Mouse (Mus musculus) neural tube, embryonic 11.5 days (tissue): ENCODE measurements around the gene Map2k3. TPM values are rescaled to one million over a fixed set of nuclear protein-coding genes. Genes with fewer than 3 reads are reported as not detected.

ENCODE experiments used
- ATAC-seq: fragments of 200-750 bp; cut with Nextera tagmentation; 2 replicates; pipeline ENCODE4 v1.8.0; 2017; ENCODE audit warnings: moderate number of reproducible peaks, mild to moderate bottlenecking, moderate TSS enrichment, moderate library complexity; ENCODE audit not compliant: insufficient read depth, low FRiP score, low TSS enrichment
- DNase-seq: peaks from one replicate; pipeline ENCODE4 v3.0.0-alpha.2; 2015; ENCODE audit warnings: low spot score
- H3K27ac ChIP-seq: fragments of 300-500 bp; sonication (generic); 2 replicates; pipeline ENCODE4 v1.5.1; 2014; ENCODE audit warnings: low read depth, mild to moderate bottlenecking, low read length
- H3K27me3 ChIP-seq: fragments of 300-500 bp; sonication (generic); 2 replicates; pipeline ENCODE4 v1.6.1; 2014; ENCODE audit warnings: mild to moderate bottlenecking, low read length, mixed read lengths; ENCODE audit not compliant: control insufficient read depth, insufficient read depth
- H3K36me3 ChIP-seq: fragments of 300-500 bp; sonication (generic); 2 replicates; pipeline ENCODE4 v1.6.1; 2014; ENCODE audit warnings: mild to moderate bottlenecking, low read length, moderate library complexity, mixed read lengths; ENCODE audit not compliant: control insufficient read depth, insufficient read depth
- H3K4me1 ChIP-seq: fragments of 300-500 bp; sonication (generic); 2 replicates; pipeline ENCODE4 v1.6.1; 2014; ENCODE audit warnings: low read length, mixed read lengths; ENCODE audit not compliant: control insufficient read depth, insufficient read depth
- H3K4me2 ChIP-seq: fragments of 300-500 bp; sonication (generic); 2 replicates; pipeline ENCODE4 v1.6.1; 2014; ENCODE audit warnings: low read depth, mild to moderate bottlenecking, moderate library complexity
- H3K4me3 ChIP-seq: fragments of 300-500 bp; sonication (generic); 2 replicates; pipeline ENCODE4 v1.5.1; 2014; ENCODE audit warnings: low read depth, low read length
- H3K9ac ChIP-seq: fragments of 300-500 bp; sonication (generic); 2 replicates; pipeline ENCODE4 v1.6.1; 2014; ENCODE audit warnings: mild to moderate bottlenecking, low read length
- H3K9me3 ChIP-seq: fragments of 300-500 bp; sonication (generic); 2 replicates; pipeline ENCODE4 v1.6.1; 2016; ENCODE audit warnings: low read length; ENCODE audit not compliant: control insufficient read depth
- WGBS: fragments of 180-500 bp; shearing (Covaris S2); extraction: QIAGEN DNeasy Blood & Tissue Kit; methylation state at CpG from one replicate; pipeline ENCODE4 v1.1.7; 2014; 5-methylcytosine and 5-hydroxymethylcytosine counted together
- polyA plus RNA-seq: library from polyadenylated mRNA; unstranded; fragments of >200 nt; fragmentation: Nextera tagmentation; extraction: Ambion mirVana; gene quantifications from 2 replicates; pipeline ENCODE4 v1.2.1, GENCODE M21; 2014

Map2k3 gene
- polyA plus RNA-seq, 1 experiment from 2014 or later = 52.2 TPM

DNA sequence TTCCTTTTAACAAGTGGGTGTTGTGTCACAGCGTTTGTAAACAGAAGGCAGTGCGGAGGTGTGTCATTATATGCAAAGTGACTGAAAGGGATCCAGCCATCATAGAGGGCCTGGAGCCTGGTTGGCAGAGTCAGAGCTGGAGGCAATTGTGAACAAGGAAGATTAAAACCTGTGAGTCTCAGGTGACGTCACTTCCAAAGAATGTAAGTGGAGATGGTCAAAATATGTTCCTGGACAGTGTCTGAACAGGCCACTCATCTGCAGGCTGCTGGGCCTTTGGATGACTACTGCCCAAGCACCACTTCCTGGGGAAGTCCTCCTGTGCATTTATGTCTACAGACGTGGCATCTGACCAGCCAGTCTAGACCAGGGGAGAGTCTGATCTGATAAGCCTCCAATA, 16.6 kb upstream of the Map2k3 start:
- DNase-seq (no peak), ATAC-seq (no peak)
- H3K4me1 ChIP-seq = peaks cover 10% of the 10 kb centered on the region
- H3K4me3 ChIP-seq = no peak overlapping the region
- H3K27ac ChIP-seq = no peak overlapping the region
- no peaks in the 10 kb centered on the region for H3K27me3 ChIP-seq
- no peak overlapping the region for H3K9ac ChIP-seq
- H3K4me2 ChIP-seq = no peak overlapping the region
- H3K9me3 ChIP-seq = no peaks in the 10 kb centered on the region
- 76% methylated on average over 4 of the region's 4 CpGs for WGBS
- no peaks in the 10 kb centered on the region for H3K36me3 ChIP-seq

- DNase-seq (no peak), ATAC-seq (no peak)
- WGBS = 89% methylated on average over 2 of the region's 2 CpGs
- H3K9ac ChIP-seq = no peak overlapping the region
- no peak overlapping the region for H3K4me3 ChIP-seq
- no peaks in the 10 kb centered on the region for H3K9me3 ChIP-seq
- no peaks in the 10 kb centered on the region for H3K27me3 ChIP-seq
- H3K36me3 ChIP-seq = no peaks in the 10 kb centered on the region
- no peak overlapping the region for H3K4me2 ChIP-seq
- no peaks in the 10 kb centered on the region for H3K4me1 ChIP-seq
- H3K27ac ChIP-seq = no peak overlapping the region
These were observed 11.8 kb upstream of the Map2k3 start for GRCm38 (mm10) chr11:60920021-60920420.

DNA sequence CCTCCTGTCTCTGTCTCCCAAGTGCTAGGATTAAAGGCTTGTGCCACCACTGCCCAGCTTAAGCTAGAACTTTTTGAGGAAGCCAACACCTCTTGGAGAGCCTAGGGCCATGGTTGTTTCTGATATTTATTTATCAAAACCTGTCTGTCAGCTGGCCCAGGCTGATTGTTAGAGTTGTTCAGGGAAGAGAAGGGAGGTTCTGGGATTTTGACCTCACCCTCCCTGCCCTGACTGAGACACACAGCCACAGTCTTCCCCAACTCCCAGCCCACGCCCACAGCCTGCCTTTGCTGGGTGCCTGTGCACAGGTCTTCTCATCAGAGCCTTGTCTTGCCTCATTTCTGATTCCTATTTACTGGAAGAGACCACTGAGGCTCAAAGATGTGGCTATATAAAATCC, 9.6 kb upstream of the Map2k3 start:
- H3K27me3 ChIP-seq = no peaks in the 10 kb centered on the region
- no peak overlapping the region for H3K9ac ChIP-seq
- ATAC-seq (no peak), DNase-seq (no peak)
- H3K27ac ChIP-seq = no peak overlapping the region
- H3K4me1 ChIP-seq = no peaks in the 10 kb centered on the region
- 88% methylated on average over 1 of the region's 1 CpGs for WGBS
- no peak overlapping the region for H3K4me3 ChIP-seq
- no peaks in the 10 kb centered on the region for H3K36me3 ChIP-seq
- H3K9me3 ChIP-seq = no peaks in the 10 kb centered on the region
- H3K4me2 ChIP-seq = no peak overlapping the region

DNA sequence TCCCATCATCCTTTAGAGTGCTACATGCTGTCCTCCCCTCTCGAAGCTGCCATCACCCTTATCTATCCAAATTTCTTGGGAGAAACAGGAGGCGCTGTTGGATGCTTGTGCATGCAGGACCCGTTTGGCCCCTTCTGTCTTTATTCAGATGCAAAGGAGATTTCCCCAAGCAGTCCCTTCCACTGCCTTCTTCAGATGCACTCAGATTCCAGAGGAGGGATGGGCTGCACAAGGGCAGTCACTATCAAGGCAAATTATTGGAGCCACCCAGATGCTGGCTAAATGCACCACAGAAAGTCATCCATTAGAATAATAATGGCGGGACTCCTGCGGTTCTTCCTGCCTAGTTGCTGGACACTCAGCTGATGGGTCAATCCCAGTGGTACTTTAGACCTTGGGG, 8.9 kb upstream of the Map2k3 start:
- WGBS = 74% methylated on average over 5 of the region's 5 CpGs
- no peak overlapping the region for H3K4me2 ChIP-seq
- H3K4me1 ChIP-seq = peaks cover 4% of the 10 kb centered on the region
- no peaks in the 10 kb centered on the region for H3K36me3 ChIP-seq
- no peak overlapping the region for H3K27ac ChIP-seq
- no peak for ATAC-seq
- H3K9me3 ChIP-seq = no peaks in the 10 kb centered on the region
- DNase-seq = no peak
- no peak overlapping the region for H3K4me3 ChIP-seq
- no peak overlapping the region for H3K9ac ChIP-seq
- H3K27me3 ChIP-seq = no peaks in the 10 kb centered on the region

GRCm38 (mm10) chr11:60924498-60924897, 7.3 kb upstream of the Map2k3 start:
- Histone ChIP-seq H3K4me3 (no peak overlapping the region), H3K9ac (no peak overlapping the region), H3K4me2 (no peak overlapping the region), H3K9me3 (no peaks in the 10 kb centered on the region), H3K4me1 (peaks cover 4% of the 10 kb centered on the region), H3K27ac (no peak overlapping the region), H3K36me3 (no peaks in the 10 kb centered on the region), H3K27me3 (no peaks in the 10 kb centered on the region)
- DNase-seq = no peak
- ATAC-seq = no peak
- WGBS = 44% methylated on average over 6 of the region's 6 CpGs

- no peak overlapping the region for H3K27ac ChIP-seq
- WGBS = 93% methylated on average over 1 of the region's 1 CpGs
These were observed 6.9 kb upstream of the Map2k3 start for GRCm38 (mm10) chr11:60924981-60925380.

DNA sequence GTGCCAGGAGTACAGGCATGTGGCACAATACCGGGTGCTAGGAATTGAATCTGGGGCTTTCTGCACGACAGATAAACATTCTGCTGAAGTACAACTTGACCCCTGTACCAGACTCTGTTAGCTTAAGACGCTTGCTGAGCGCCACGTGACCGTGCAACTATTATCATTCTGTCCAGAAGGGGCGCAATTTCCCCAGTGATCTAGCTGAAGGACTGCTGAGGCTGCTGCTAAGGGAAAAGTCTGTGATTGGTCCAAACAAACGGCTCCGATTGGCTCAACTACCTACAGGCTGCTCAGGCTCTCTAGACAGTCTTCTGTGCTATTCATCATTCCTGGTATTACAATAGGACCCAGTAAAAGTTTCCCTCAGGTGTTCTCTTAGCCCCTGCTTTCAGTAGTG, 4.6 kb upstream of the Map2k3 start:
- ATAC-seq (peak; percentile 62), DNase-seq (peak; percentile 91)
- H3K9ac ChIP-seq = peak overlapping the region; percentile 10; the same call in 1 of the 2 replicates
- WGBS = 0% methylated on average over 9 of the region's 9 CpGs
- H3K4me1 ChIP-seq = peaks cover 4% of the 10 kb centered on the region
- no peaks in the 10 kb centered on the region for H3K27me3 ChIP-seq
- no peaks in the 10 kb centered on the region for H3K9me3 ChIP-seq
- H3K4me2 ChIP-seq = peak overlapping the region; percentile 39
- H3K27ac ChIP-seq = no peak overlapping the region
- H3K4me3 ChIP-seq = 0 out of 2 replicates have a peak overlapping the region, but pooled peaks have one; percentile 6
- no peaks in the 10 kb centered on the region for H3K36me3 ChIP-seq

More at GRCm38 (mm10) chr11:60924981-60925380, 6.9 kb upstream of the Map2k3 start:
- H3K9ac ChIP-seq = no peak overlapping the region
- no peaks in the 10 kb centered on the region for H3K9me3 ChIP-seq
- H3K4me1 ChIP-seq = peaks cover 4% of the 10 kb centered on the region
- ATAC-seq = no peak
- H3K36me3 ChIP-seq = no peaks in the 10 kb centered on the region
- no peaks in the 10 kb centered on the region for H3K27me3 ChIP-seq
- no peak overlapping the region for H3K4me3 ChIP-seq
- H3K4me2 ChIP-seq = no peak overlapping the region
- DNase-seq = no peak

- H3K9ac ChIP-seq = peak overlapping the region; percentile 84
- H3K27me3 ChIP-seq = no peaks in the 10 kb centered on the region
- H3K4me1 ChIP-seq = peaks cover 14% of the 10 kb centered on the region
- H3K4me3 ChIP-seq = peak overlapping the region; percentile 86
- DNase-seq (no peak), ATAC-seq (no peak)
- no peaks in the 10 kb centered on the region for H3K9me3 ChIP-seq
- H3K27ac ChIP-seq = no peak overlapping the region
- peak overlapping the region; percentile 91 for H3K4me2 ChIP-seq
- 29% methylated on average over 7 of the region's 7 CpGs for WGBS
- no peaks in the 10 kb centered on the region for H3K36me3 ChIP-seq
These were observed 1.0 kb upstream of the Map2k3 start for GRCm38 (mm10) chr11:60930724-60931281.

GRCm38 (mm10) chr11:60931282-60931868, 458 bp upstream of the Map2k3 start:
- peak overlapping the region; percentile 84 for H3K9ac ChIP-seq
- peak; percentile 56 for ATAC-seq
- no peaks in the 10 kb centered on the region for H3K9me3 ChIP-seq
- H3K4me1 ChIP-seq = peaks cover 14% of the 10 kb centered on the region
- no peak overlapping the region for H3K27ac ChIP-seq
- no peaks in the 10 kb centered on the region for H3K27me3 ChIP-seq
- no peak for DNase-seq
- H3K4me3 ChIP-seq = peak overlapping the region; percentile 86
- peak overlapping the region; percentile 91 for H3K4me2 ChIP-seq
- WGBS = 2% methylated on average over 30 of the region's 30 CpGs
- no peaks in the 10 kb centered on the region for H3K36me3 ChIP-seq
